Mouse (Mus musculus) megakaryocyte, embryonic 14.5 days (primary cell): ENCODE results near the gene Gm11172. TPM values are rescaled to one million over a fixed set of nuclear protein-coding genes. Genes with fewer than 3 reads are reported as not detected.
"Not testable (repeated sequence)": the region's sequence is repeated elsewhere in the genome, so short reads cannot be mapped to it uniquely, and the experiment has no call there.

Experiments used
- H3K27me3 ChIP-seq: replicated peaks from 2 replicates; pipeline ENCODE3; 2012; ENCODE audit warnings: inconsistent platforms
- H3K36me3 ChIP-seq: replicated peaks from 2 replicates; pipeline ENCODE3; 2012; ENCODE audit warnings: low read length, inconsistent platforms, mixed read lengths
- H3K4me1 ChIP-seq: 2 replicates; pipeline ENCODE4 v1.6.1; 2012; ENCODE audit warnings: inconsistent platforms
- H3K4me3 ChIP-seq: replicated peaks from 2 replicates; pipeline ENCODE3; 2012; ENCODE audit warnings: moderate library complexity, mild to moderate bottlenecking, inconsistent platforms
- H3K9me3 ChIP-seq: 2 replicates; pipeline ENCODE4 v1.6.1; 2012; ENCODE audit warnings: inconsistent platforms
- FLI1 ChIP-seq: IDR thresholded peaks from 2 replicates; pipeline ENCODE4 v1.6.1; 2012; ENCODE audit warnings: low read length, inconsistent platforms, mixed read lengths
- GATA1 ChIP-seq: IDR thresholded peaks from 3 replicates; pipeline ENCODE4 v1.6.1; 2012; ENCODE audit warnings: mixed read lengths, low read length, inconsistent platforms, borderline replicate concordance
- polyA plus RNA-seq: library from polyadenylated mRNA; stranded (reverse); fragments of >175 nt; gene quantifications from 2 replicates; pipeline ENCODE4 v1.2.3, GENCODE M21; 2012; ENCODE audit warnings: low replicate concordance; ENCODE audit not compliant: insufficient read depth

Gm11172 gene
- polyA plus RNA-seq, 1 experiment, result not detected

- Histone ChIP-seq H3K36me3 (peaks cover 4% of the 10 kb centered on the region), H3K9me3 (no peaks in the 10 kb centered on the region), H3K4me1 (peaks cover 55% of the 10 kb centered on the region), H3K27me3 (peaks cover 78% of the 10 kb centered on the region), H3K4me3 (peak overlapping the region; percentile 86)
- 0 out of 3 replicates have a peak, but pooled peaks have one; percentile 41 for TF ChIP-seq GATA1
- TF ChIP-seq FLI1, result no peak
Measured at GRCm38 (mm10) chr16:10843486-10844318, 31.0 kb downstream of the Gm11172 start.

GRCm38 (mm10) chr16:10844319-10844670 lies 31.6 kb downstream of the Gm11172 start:
- Histone ChIP-seq H3K4me1 (peaks cover 49% of the 10 kb centered on the region), H3K27me3 (peaks cover 84% of the 10 kb centered on the region), H3K36me3 (peaks cover 4% of the 10 kb centered on the region), H3K9me3 (no peaks in the 10 kb centered on the region), H3K4me3 (peak overlapping the region; percentile 86)
- no peak for TF ChIP-seq FLI1
- no peak for TF ChIP-seq GATA1

GRCm38 (mm10) chr16:10845952-10846351 lies 33.2 kb downstream of the Gm11172 start:
- Histone ChIP-seq H3K4me3 (no peak overlapping the region), H3K4me1 (peaks cover 37% of the 10 kb centered on the region), H3K36me3 (no peaks in the 10 kb centered on the region), H3K27me3 (peaks cover 87% of the 10 kb centered on the region), H3K9me3 (no peaks in the 10 kb centered on the region)
- TF ChIP-seq GATA1 (no peak), FLI1 (no peak)

GRCm38 (mm10) chr16:10846503-10846902 lies 33.8 kb downstream of the Gm11172 start:
- Histone ChIP-seq H3K4me1 (peaks cover 37% of the 10 kb centered on the region), H3K4me3 (no peak overlapping the region), H3K27me3 (peaks cover 87% of the 10 kb centered on the region), H3K36me3 (no peaks in the 10 kb centered on the region), H3K9me3 (no peaks in the 10 kb centered on the region)
- no peak for TF ChIP-seq GATA1
- no peak for TF ChIP-seq FLI1

GRCm38 (mm10) chr16:10849965-10850861 lies 37.5 kb downstream of the Gm11172 start:
- H3K4me1 ChIP-seq, result peaks cover 15% of the 10 kb centered on the region
- H3K4me3 ChIP-seq, result no peak overlapping the region
- H3K27me3 ChIP-seq, result peaks cover 82% of the 10 kb centered on the region
- H3K9me3 ChIP-seq, result 0 out of 2 replicates have a peak, but pooled peaks cover 4% of the 10 kb centered on the region
- no peaks in the 10 kb centered on the region for H3K36me3 ChIP-seq
- no peak for TF ChIP-seq GATA1
- TF ChIP-seq FLI1, result no peak

- Histone ChIP-seq H3K9me3 (0 out of 2 replicates have a peak, but pooled peaks cover 4% of the 10 kb centered on the region), H3K27me3 (peaks cover 80% of the 10 kb centered on the region), H3K4me3 (no peak overlapping the region), H3K4me1 (peaks cover 15% of the 10 kb centered on the region; the same call in 1 of the 2 replicates), H3K36me3 (no peaks in the 10 kb centered on the region)
- TF ChIP-seq GATA1 (no peak), FLI1 (no peak)
Measured at GRCm38 (mm10) chr16:10850905-10851304, 38.2 kb downstream of the Gm11172 start.

- H3K4me1 ChIP-seq, result peaks cover 12% of the 10 kb centered on the region
- H3K4me3 ChIP-seq, H3K9me3 ChIP-seq, H3K36me3 ChIP-seq: not testable (repeated sequence)
- peaks cover 69% of the 10 kb centered on the region for H3K27me3 ChIP-seq
Measured at GRCm38 (mm10) chr16:10852216-10852615, 39.5 kb downstream of the Gm11172 start.

- Histone ChIP-seq H3K4me3 (no peak overlapping the region), H3K36me3 (no peaks in the 10 kb centered on the region), H3K9me3 (no peaks in the 10 kb centered on the region), H3K4me1 (peaks cover 4% of the 10 kb centered on the region), H3K27me3 (peaks cover 77% of the 10 kb centered on the region)
- TF ChIP-seq GATA1 (no peak), FLI1 (no peak)
Measured at GRCm38 (mm10) chr16:10859726-10860245, 47.1 kb downstream of the Gm11172 start.

- peaks cover 10% of the 10 kb centered on the region for H3K4me1 ChIP-seq
- H3K27me3 ChIP-seq, result peaks cover 85% of the 10 kb centered on the region
- H3K36me3 ChIP-seq, result no peaks in the 10 kb centered on the region
- H3K9me3 ChIP-seq, result no peaks in the 10 kb centered on the region
- TF ChIP-seq GATA1 (no peak), FLI1 (no peak)
- H3K4me3 ChIP-seq, result no peak overlapping the region
Measured at GRCm38 (mm10) chr16:10861408-10861807, 48.7 kb downstream of the Gm11172 start.

Other genes starting within 250 kb of the Gm11172 start
- gene Socs1, start 27.4 kb upstream of the Gm11172 start, polyA plus RNA-seq, result 13.2 and 35.3 TPM in 2 replicates
- not detected in 2 replicates for gene Tnp2, start 24.3 kb upstream of the Gm11172 start, polyA plus RNA-seq
- gene Prm3, start 22.0 kb upstream of the Gm11172 start, polyA plus RNA-seq, result not detected in 2 replicates
- gene Prm2, start 16.8 kb upstream of the Gm11172 start, polyA plus RNA-seq, result not detected in 2 replicates
- not detected in 2 replicates for gene Prm1, start 7.1 kb upstream of the Gm11172 start, polyA plus RNA-seq
- 0.53 and 0.60 TPM in 2 replicates for gene Rmi2, start 22.1 kb downstream of the Gm11172 start, polyA plus RNA-seq
- gene Snn, start 248.0 kb downstream of the Gm11172 start, polyA plus RNA-seq, result 6.6 and 12.1 TPM in 2 replicates